Mouse (Mus musculus) forebrain, postnatal 0 days (tissue): Measurements from ENCODE around the gene Pias4. TPM values are rescaled to one million over a fixed set of nuclear protein-coding genes. Genes with fewer than 3 reads are reported as not detected.
"Not testable (repeated sequence)": the region's sequence is repeated elsewhere in the genome, so short reads cannot be mapped to it uniquely, and the experiment has no call there.

Experiments
- ATAC-seq: fragments of 200-750 bp; cut with Nextera tagmentation; 2 replicates; pipeline ENCODE4 v1.8.0; 2017; ENCODE audit warnings: mild to moderate bottlenecking, moderate library complexity
- DNase-seq: peaks from one replicate; pipeline ENCODE4 v3.0.0-alpha.2; 2015
- H3K27ac ChIP-seq: fragments of 300-500 bp; sonication (generic); 2 replicates; pipeline ENCODE4 v1.5.1; 2014; ENCODE audit warnings: low read depth, mild to moderate bottlenecking, antibody characterized with exemption, low read length, moderate library complexity, mixed read lengths
- H3K27me3 ChIP-seq: fragments of 300-500 bp; sonication (generic); 2 replicates; pipeline ENCODE4 v1.6.1; 2014; ENCODE audit warnings: mild to moderate bottlenecking, low read length, mixed read lengths; ENCODE audit not compliant: insufficient read depth
- H3K36me3 ChIP-seq: fragments of 300-500 bp; sonication (generic); 2 replicates; pipeline ENCODE4 v1.6.1; 2014; ENCODE audit warnings: mild to moderate bottlenecking, moderate library complexity; ENCODE audit not compliant: insufficient read depth
- H3K4me1 ChIP-seq: fragments of 300-500 bp; sonication (generic); 2 replicates; pipeline ENCODE4 v1.6.1; 2014; ENCODE audit warnings: antibody characterized with exemption; ENCODE audit not compliant: insufficient read depth
- H3K4me2 ChIP-seq: fragments of 300-500 bp; sonication (generic); 2 replicates; pipeline ENCODE4 v1.6.1; 2014; ENCODE audit warnings: low read depth, mild to moderate bottlenecking, moderate library complexity
- H3K4me3 ChIP-seq: fragments of 300-500 bp; sonication (generic); 2 replicates; pipeline ENCODE4 v1.5.1; 2014; ENCODE audit warnings: low read depth, low read length, mixed read lengths
- H3K9ac ChIP-seq: fragments of 300-500 bp; sonication (generic); 2 replicates; pipeline ENCODE4 v1.6.1; 2014; ENCODE audit warnings: mild to moderate bottlenecking
- H3K9me3 ChIP-seq: fragments of 300-500 bp; sonication (generic); 2 replicates; pipeline ENCODE4 v1.6.1; 2016; ENCODE audit warnings: low read length
- CTCF ChIP-seq: sonication (generic); IDR thresholded peaks from 2 replicates; pipeline ENCODE4 v1.5.1; 2016; ENCODE audit warnings: antibody characterized with exemption, control low read depth, low read depth
- WGBS: fragments of 180-500 bp; shearing (Covaris S2); extraction: QIAGEN DNeasy Blood & Tissue Kit; methylation state at CpG from one replicate; pipeline ENCODE4 v1.1.7; 2014; 5-methylcytosine and 5-hydroxymethylcytosine counted together
- polyA plus RNA-seq: library from polyadenylated mRNA; unstranded; fragments of >200 nt; fragmentation: Nextera tagmentation; extraction: Ambion mirVana; gene quantifications from 2 replicates; pipeline ENCODE4 v1.2.1, GENCODE M21; 2015
- total RNA-seq: library from RNA; depleted of rRNA; stranded (reverse); fragments of >200 nt; gene quantifications from 2 replicates; pipeline ENCODE4 v1.2.3, GENCODE M21; 2014

Gene Pias4
- total and polyA plus RNA-seq, 2 experiments from 2014 or later = 30.1 to 35.8 TPM

DNA sequence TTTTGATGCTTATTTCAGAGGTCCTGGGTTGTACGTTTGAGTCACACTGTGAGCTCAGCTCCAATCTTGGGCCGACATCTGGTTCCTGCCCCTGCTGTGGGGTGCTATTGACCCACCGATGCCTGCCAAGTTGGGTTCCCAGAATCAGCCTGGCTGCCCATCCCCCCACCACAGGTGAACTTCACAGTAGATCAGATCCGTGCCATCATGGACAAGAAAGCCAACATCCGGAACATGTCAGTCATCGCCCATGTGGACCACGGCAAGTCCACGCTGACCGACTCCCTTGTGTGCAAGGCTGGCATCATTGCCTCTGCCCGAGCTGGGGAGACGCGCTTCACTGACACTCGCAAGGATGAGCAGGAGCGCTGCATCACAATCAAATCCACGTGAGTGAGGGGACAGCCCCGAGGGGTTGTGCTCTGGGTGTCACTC lies 9.8 kb upstream of the Pias4 start:
- H3K4me2 ChIP-seq = peak overlapping the region; percentile 62
- WGBS = 10% methylated on average over 16 of the region's 16 CpGs
- no peaks in the 10 kb centered on the region for H3K27me3 ChIP-seq
- no peak for ATAC-seq
- TF ChIP-seq CTCF = no peak
- no peak for DNase-seq
- peak overlapping the region; percentile 95; the same call in 1 of the 2 replicates for H3K27ac ChIP-seq
- no peaks in the 10 kb centered on the region for H3K9me3 ChIP-seq
- H3K36me3 ChIP-seq = peaks cover 49% of the 10 kb centered on the region
- H3K4me3 ChIP-seq = peak overlapping the region; percentile 64
- H3K4me1 ChIP-seq = peaks cover 18% of the 10 kb centered on the region
- H3K9ac ChIP-seq = peak overlapping the region; percentile 85

GRCm38 (mm10) chr10:81176466-81177271 lies 8.9 kb upstream of the Pias4 start, which contains the start of gene Eef2:
TSS of gene Eef2 (plus strand) at chr10:81176631.
- H3K4me1 ChIP-seq = peaks cover 18% of the 10 kb centered on the region
- WGBS = 3% methylated on average over 75 of the region's 77 CpGs
- no peak; the same call in 1 of the 2 replicates for TF ChIP-seq CTCF

GRCm38 (mm10) chr10:81175936-81176465 lies 8.3 kb upstream of the Pias4 start:
- no peaks in the 10 kb centered on the region for H3K27me3 ChIP-seq
- no peak for DNase-seq
- H3K9me3 ChIP-seq = no peaks in the 10 kb centered on the region
- TF ChIP-seq CTCF = no peak
- H3K4me3 ChIP-seq = peak overlapping the region; percentile 64
- peak overlapping the region; percentile 62 for H3K4me2 ChIP-seq
- H3K4me1 ChIP-seq = peaks cover 18% of the 10 kb centered on the region
- no peak for ATAC-seq
- 4% methylated on average over 13 of the region's 13 CpGs for WGBS
- H3K36me3 ChIP-seq = peaks cover 34% of the 10 kb centered on the region
- peak overlapping the region; percentile 85 for H3K9ac ChIP-seq
- peak overlapping the region; percentile 95 for H3K27ac ChIP-seq

More at GRCm38 (mm10) chr10:81176466-81177271, 8.9 kb upstream of the Pias4 start, which contains the start of gene Eef2:
- DNase-seq (peak; percentile 99), ATAC-seq (peak; percentile 66)
- peak within 1 kb of the TSS; percentile 95 for H3K27ac ChIP-seq
- peak within 1 kb of the TSS; percentile 62 for H3K4me2 ChIP-seq
- H3K9ac ChIP-seq = peak within 1 kb of the TSS; percentile 85
- no peaks in the 10 kb centered on the region for H3K9me3 ChIP-seq
- H3K4me3 ChIP-seq = peak within 1 kb of the TSS; percentile 64
- no peaks in the 10 kb centered on the region for H3K27me3 ChIP-seq
- peaks cover 41% of the 10 kb centered on the region for H3K36me3 ChIP-seq

- H3K4me1 ChIP-seq = peaks cover 18% of the 10 kb centered on the region
- peak overlapping the region; percentile 95 for H3K27ac ChIP-seq
- DNase-seq, H3K27me3 ChIP-seq, H3K9me3 ChIP-seq: not testable (repeated sequence)
- peak overlapping the region; percentile 35; the same call in 1 of the 2 replicates for H3K4me3 ChIP-seq
- peaks cover 27% of the 10 kb centered on the region for H3K36me3 ChIP-seq
- 7% methylated on average over 4 of the region's 4 CpGs for WGBS
- peak; percentile 23; the same call in 1 of the 2 replicates for ATAC-seq
- H3K4me2 ChIP-seq = peak overlapping the region; percentile 58
- H3K9ac ChIP-seq = peak overlapping the region; percentile 56
These were observed 7.6 kb upstream of the Pias4 start for GRCm38 (mm10) chr10:81175345-81175701.

GRCm38 (mm10) chr10:81174617-81175344 lies 7.1 kb upstream of the Pias4 start:
- peak overlapping the region; percentile 35 for H3K4me3 ChIP-seq
- peak overlapping the region; percentile 58 for H3K4me2 ChIP-seq
- peaks cover 22% of the 10 kb centered on the region for H3K36me3 ChIP-seq
- TF ChIP-seq CTCF = peak; percentile 90
- no peaks in the 10 kb centered on the region for H3K27me3 ChIP-seq
- peak overlapping the region; percentile 56 for H3K9ac ChIP-seq
- 2% methylated on average over 29 of the region's 29 CpGs for WGBS
- H3K9me3 ChIP-seq = no peaks in the 10 kb centered on the region
- peaks cover 18% of the 10 kb centered on the region for H3K4me1 ChIP-seq
- ATAC-seq (peak; percentile 84), DNase-seq (peak; percentile 93)
- peak overlapping the region; percentile 95 for H3K27ac ChIP-seq

- Histone ChIP-seq H3K4me1 (peaks cover 21% of the 10 kb centered on the region), H3K9ac (peak overlapping the region; percentile 40; the same call in 1 of the 2 replicates), H3K27ac (peak overlapping the region; percentile 95), H3K4me3 (peak overlapping the region; percentile 15; the same call in 1 of the 2 replicates), H3K27me3 (no peaks in the 10 kb centered on the region), H3K36me3 (peaks cover 6% of the 10 kb centered on the region), H3K4me2 (peak overlapping the region; percentile 37), H3K9me3 (no peaks in the 10 kb centered on the region)
- ATAC-seq = peak; percentile 46
- WGBS = 5% methylated on average over 21 of the region's 21 CpGs
- peak; percentile 91 for TF ChIP-seq CTCF
- peak; percentile 93 for DNase-seq
These were observed 5.4 kb upstream of the Pias4 start for GRCm38 (mm10) chr10:81173132-81173531.

DNA sequence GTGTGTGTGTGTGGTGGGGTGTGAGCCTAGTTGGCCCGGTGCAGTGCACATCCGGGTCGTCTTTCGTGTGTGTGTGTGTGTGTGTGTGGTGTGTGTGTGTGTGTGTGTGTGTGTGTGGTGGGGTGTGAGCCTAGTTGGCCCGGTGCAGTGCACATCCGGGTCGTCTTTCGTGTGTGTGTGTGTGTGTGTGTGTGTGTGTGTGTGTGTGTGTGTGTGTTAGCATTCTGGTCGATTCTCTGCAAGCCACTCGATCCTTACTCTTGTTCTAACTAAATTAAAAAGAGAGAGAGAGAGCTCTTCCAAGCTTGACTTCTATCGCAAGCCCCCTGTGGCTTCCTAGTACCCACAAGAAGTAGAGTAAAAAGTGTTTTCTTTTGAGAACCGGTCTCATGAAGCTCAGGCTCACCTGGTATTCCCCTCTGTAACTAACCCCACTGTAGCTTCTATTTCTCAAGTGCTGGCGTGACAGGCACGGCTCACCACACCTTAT lies 1.7 kb upstream of the Pias4 start:
- not testable (repeated sequence) for H3K4me3 ChIP-seq, H3K9ac ChIP-seq, H3K36me3 ChIP-seq, H3K9me3 ChIP-seq, H3K27me3 ChIP-seq
- Histone ChIP-seq H3K27ac (peak overlapping the region; percentile 57; the same call in 1 of the 2 replicates), H3K4me2 (peak overlapping the region; percentile 74), H3K4me1 (peaks cover 18% of the 10 kb centered on the region)
- 34% methylated on average over 13 of the region's 14 CpGs for WGBS
- DNase-seq (peak; percentile 40), ATAC-seq (peak; percentile 17)
